Mouse (Mus musculus) retina, postnatal 7 days (tissue): ENCODE results near the gene Dhx32.

Source experiments
- DNase-seq: peaks from one replicate; pipeline ENCODE4 v3.0.0-alpha.2; 2012; ENCODE audit warnings: low read depth, low spot score

The Dhx32 gene

DNA sequence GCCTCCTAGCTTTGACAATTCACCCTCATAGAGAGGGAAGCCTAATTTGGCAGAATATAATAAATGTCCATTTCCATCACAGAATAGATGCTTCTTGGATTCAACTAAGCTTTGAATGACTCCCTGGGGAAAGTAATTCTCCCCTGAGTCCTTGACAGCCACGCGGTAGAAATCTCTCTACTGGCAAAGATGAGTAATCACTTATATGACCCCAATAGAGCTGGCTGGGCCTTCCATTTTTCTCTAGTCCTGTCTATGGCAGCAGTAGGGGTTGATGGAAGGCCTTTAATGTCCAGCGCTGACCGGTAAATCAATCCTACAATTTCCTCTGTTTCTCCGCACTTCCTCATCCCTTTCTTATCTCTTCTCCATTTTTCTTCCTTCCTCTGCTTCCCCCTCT, 7.3 kb downstream of the Dhx32 start:
- no peak for DNase-seq

DNA sequence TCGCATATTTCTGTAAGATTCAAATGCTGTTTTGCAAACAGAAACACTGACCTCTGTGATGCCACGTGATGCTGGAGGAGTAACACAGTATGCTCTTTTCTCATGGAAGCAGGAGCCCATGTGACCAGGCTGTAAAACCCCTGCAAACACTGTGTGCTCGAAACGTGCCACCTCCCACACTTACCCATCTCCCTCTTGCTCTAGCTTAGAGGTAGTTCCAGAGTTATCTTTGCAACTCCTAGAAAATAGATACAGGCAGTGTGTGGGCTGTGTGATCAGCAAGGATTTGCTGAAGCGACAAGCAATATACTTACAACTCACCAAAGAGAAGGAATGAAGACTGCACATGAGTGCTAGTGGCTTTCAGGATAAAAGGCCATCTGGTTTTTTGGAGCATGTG, 14.0 kb downstream of the Dhx32 start:
- no peak for DNase-seq

GRCm38 (mm10) chr7:133768027-133768426, 14.5 kb downstream of the Dhx32 start:
- no peak for DNase-seq

GRCm38 (mm10) chr7:133765849-133766243, 16.7 kb downstream of the Dhx32 start:
- DNase-seq, result no peak

- no peak for DNase-seq
Observed at GRCm38 (mm10) chr7:133765240-133765848, 17.2 kb downstream of the Dhx32 start.

DNA sequence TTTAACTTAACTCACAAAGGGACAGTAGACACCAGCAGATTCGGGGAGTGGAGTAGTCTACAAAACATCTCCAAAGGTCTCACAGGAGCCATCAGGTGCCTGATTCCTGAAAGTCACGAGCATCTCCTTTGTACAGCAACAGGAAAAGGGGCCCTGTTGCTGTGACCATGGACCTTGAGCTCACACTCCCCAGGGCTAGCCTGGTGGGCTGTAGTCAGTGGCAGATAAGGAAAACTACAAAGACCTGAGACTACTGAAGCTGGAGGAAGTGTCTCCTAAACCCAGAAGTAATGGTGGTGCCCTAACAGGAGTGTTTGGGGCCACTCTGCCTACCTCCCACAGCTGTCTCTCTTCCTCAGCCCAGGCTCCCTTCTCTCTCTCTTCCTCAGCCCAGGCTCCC, 18.1 kb downstream of the Dhx32 start:
- no peak for DNase-seq

- DNase-seq, result no peak
Observed at GRCm38 (mm10) chr7:133762696-133763095, 19.8 kb downstream of the Dhx32 start.

DNA sequence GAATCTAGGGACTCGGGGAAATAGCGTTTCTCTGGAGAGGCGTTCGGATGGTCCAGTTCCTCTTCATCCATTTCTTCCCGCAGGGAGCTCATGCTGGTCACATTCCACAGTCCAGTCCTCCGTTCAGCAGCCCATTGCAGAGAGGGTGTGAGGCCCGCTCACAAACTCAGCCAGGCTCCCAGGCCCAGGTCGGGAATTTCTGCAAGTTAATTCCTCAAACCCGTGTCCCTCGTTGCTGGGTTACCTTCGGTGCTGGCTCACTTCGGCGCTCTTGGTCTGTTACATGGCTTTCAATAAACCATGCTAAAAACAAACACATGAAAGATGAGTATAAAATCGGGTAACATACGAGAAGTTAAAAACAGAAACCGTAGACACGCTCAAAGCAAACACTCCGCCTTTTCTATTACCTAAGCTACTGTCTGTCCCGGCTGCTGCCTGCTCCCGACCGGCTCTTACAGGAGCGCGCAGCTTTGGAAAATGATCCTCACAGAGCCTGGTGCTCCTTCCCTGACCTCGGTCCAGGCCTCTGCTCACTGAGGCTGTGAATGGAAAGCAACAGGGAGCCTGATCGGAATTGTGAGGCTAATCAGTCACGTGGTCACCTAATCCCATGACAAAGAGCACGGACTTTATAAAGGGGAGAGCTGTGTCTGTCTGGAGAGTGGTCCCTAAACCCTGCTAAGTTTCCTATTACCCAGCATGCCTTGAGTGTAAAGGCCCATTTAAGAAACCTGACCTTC, 22.7 kb downstream of the Dhx32 start:
- DNase-seq, result peak; percentile 70

DNA sequence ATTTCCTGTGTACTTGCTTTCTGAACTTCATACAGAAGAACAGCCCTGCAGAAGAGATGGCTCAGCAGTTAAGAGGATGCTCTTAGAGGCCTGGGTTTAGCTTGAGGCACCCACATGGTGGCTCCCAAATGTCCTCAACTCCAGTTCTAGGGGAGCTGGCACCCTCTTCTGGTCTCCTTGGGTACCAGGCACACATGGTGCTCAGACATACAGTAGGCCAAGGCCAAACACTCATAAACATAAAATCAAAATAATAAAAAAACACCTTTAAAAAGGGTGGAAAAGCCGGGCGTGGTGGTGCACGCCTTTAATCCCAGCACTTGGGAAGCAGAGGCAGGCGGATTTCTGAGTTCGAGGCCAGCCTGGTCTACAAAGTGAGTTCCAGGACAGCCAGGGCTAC, 23.8 kb downstream of the Dhx32 start:
- DNase-seq, result no peak

GRCm38 (mm10) chr7:133757961-133758455, 24.5 kb downstream of the Dhx32 start:
- DNase-seq, result no peak

- DNase-seq, result no peak
Observed at GRCm38 (mm10) chr7:133751163-133751562, 31.4 kb downstream of the Dhx32 start.

- no peak for DNase-seq
Observed at GRCm38 (mm10) chr7:133750666-133751065, 31.9 kb downstream of the Dhx32 start.

DNA sequence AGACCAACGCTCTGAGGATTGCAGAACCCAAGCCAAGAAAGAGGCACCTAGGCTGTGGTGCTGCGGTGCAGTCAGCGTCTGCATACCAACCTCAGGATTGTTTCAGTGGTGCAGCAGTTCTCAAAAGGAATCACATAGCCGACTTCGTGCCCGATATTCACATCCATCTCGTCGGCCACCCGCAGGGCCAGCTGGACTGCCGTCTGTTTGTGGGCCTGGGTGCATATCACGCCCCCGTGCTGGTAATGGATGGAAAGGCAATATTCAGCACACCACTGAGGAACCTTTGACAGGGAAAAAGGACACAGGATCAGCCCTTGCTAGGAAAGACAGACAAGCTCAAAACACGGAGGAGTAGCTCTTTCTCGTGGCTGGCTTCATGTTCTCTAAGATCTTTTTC, 33.8 kb downstream of the Dhx32 start:
- no peak for DNase-seq

- DNase-seq, result no peak
Observed at GRCm38 (mm10) chr7:133747372-133747771, 35.2 kb downstream of the Dhx32 start.

DNA sequence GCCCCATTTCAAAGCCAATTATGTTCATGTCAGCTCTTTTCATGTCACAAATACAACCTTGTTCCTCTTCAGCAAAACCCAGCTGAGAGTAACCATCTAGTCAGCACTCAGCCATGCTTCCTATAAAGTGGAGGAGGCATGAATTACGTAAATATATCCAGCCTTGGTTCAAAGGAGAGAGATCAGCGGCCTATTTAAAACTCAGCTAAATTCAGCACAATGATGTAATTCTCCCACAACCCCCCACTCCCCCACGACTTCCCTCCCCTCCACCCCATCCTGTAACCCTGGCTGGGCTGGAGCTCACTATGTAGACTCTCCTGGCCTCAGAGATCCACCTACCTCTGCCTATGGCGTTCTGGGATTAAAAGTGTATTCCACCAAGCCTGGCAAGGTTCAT, 37.8 kb downstream of the Dhx32 start:
- no peak for DNase-seq

DNA sequence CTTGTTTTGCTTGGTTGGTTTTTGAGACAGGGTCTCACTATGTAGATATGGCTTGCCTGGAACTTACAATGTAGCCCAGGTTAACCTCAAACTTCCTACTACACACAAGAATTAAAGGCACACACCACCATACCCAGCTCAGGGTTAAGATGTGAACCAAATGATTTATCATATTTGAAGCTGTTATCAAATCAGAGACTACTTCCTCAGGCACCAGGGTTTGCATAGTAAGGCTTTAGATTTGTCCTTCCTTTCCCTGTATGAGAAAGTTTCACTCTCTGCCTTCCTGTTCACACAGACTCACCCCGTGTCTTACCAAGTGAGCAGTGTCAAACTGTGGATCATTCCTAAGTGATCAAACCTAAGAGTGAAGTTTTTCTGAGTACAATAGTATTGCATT, 38.3 kb downstream of the Dhx32 start:
- no peak for DNase-seq

GRCm38 (mm10) chr7:133743611-133744010, 38.9 kb downstream of the Dhx32 start:
- DNase-seq, result no peak

- DNase-seq, result no peak
Observed at GRCm38 (mm10) chr7:133742530-133743325, 39.8 kb downstream of the Dhx32 start.

DNA sequence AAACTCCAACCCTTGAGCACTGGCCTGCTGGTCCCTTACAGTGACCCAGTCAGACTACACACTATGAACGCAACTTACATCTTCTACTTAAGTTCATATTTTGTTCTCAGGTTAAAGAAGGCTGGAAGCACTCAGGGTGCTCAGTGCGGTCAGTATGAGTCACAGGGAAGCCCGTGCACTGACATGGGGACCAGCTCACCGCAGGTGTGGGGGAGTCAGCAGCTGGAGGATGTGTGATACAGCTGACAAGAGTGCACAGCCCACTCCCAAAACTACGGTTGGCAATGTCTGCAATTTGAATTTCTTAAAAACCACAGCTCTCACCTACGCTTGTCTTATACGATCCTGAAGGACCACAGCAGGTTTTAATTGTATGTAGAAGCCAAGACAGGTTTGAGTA, 42.0 kb downstream of the Dhx32 start:
- DNase-seq, result no peak

DNA sequence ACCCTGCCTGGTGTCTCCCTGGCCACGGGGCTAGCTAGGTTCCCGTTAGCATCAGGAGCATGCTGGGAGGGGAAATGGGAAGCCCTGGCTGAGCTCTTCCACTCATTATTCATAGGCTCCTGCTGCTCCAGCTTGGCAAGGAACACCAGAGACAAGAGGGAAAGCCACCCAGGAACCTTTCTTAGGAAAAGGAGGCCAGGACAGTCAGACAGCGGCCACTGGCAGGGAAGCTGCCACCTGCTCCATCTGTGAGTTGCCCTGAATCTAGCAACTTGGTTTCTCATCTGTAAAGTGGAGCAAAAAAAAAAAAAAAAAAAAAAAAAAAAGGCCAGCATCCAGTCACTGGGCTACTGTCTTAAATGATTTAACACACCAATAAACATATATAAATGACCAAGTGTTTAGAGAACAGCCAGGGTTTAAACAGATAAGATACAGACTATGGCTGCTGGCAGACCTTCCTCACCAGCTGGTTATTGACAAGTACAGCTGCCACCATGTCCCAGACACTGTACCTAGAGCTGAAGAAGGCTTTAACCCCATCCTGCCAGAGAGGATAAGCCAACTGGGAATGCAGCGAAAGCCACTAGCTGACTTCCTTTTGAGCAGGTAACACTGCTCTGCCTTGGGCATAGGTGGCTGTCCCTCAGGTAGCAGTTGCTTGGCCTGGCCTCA, 50.4 kb downstream of the Dhx32 start:
- no peak for DNase-seq

DNA sequence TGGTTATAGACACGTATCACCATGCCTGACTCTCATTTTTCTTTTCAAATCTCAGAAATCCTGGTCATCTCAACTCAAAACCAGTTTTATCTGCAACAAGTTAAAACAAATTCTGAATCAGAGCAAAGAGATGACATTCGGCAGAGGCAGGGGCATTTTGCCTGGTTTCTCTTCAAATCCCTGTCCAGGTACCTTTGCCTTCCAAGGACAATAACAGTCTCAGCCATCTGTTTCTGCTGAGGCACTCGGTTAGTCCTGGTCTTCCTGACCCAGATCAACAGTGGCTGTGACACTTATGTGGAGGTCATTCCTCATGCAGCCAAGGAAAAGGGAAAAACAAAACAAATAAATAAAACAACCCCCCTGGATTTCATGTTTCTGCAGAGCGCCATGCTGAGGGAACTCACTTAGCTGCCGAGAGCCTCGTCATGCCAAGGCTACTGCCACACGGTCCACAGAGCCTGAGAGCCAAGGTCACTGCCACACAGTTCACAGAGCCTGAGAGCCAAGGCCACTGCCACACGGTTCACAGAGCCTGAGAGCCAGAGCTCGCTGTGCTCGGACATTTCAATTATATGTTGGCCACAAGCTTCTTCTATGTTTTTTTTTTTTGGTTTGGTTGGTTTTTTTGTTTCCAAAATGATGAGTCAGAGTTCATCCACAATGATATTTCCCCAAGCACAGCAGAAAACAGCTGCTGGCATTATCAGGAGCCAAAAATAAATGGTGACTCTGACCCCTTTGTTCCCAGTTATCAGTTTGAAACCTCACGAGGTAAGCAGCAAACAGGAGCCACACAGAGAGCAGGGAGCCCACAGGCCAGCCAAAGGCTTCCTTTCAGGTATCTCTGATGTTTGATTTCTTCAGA, 52.0 kb downstream of the Dhx32 start:
- DNase-seq, result no peak
